Mouse (Mus musculus) E14TG2a.4 (cell line): Measurements from ENCODE around the gene Sox8.

Source experiments
- H3K27me3 ChIP-seq: 2 replicates; pipeline ENCODE4 v1.6.1; 2014; ENCODE audit warnings: low read length, control low read depth; ENCODE audit not compliant: insufficient read depth
- H3K36me3 ChIP-seq: 2 replicates; pipeline ENCODE4 v1.6.1; 2014; ENCODE audit warnings: low read length, control low read depth; ENCODE audit not compliant: insufficient read depth
- H3K4me1 ChIP-seq: replicated peaks from 2 replicates; pipeline ENCODE4 v1.6.1; 2014; ENCODE audit warnings: low read depth, low read length, control low read depth
- H3K4me3 ChIP-seq: replicated peaks from 2 replicates; pipeline ENCODE4 v1.5.1; 2014; ENCODE audit warnings: mild to moderate bottlenecking, low read length
- H3K9me3 ChIP-seq: 2 replicates; pipeline ENCODE4 v1.6.1; 2014; ENCODE audit warnings: low read length, control low read depth
- CTCF ChIP-seq: conservative IDR thresholded peaks from 2 replicates; pipeline ENCODE4 v1.5.1; 2014; ENCODE audit warnings: low read length
- NANOG ChIP-seq: IDR thresholded peaks from 2 replicates; pipeline ENCODE4 v1.6.1; 2014; ENCODE audit warnings: borderline replicate concordance, low read length, mixed read lengths
- POU5F1 ChIP-seq: IDR thresholded peaks from 2 replicates; pipeline ENCODE4 v1.6.1; 2014; ENCODE audit warnings: low read length, borderline replicate concordance

Gene Sox8

DNA sequence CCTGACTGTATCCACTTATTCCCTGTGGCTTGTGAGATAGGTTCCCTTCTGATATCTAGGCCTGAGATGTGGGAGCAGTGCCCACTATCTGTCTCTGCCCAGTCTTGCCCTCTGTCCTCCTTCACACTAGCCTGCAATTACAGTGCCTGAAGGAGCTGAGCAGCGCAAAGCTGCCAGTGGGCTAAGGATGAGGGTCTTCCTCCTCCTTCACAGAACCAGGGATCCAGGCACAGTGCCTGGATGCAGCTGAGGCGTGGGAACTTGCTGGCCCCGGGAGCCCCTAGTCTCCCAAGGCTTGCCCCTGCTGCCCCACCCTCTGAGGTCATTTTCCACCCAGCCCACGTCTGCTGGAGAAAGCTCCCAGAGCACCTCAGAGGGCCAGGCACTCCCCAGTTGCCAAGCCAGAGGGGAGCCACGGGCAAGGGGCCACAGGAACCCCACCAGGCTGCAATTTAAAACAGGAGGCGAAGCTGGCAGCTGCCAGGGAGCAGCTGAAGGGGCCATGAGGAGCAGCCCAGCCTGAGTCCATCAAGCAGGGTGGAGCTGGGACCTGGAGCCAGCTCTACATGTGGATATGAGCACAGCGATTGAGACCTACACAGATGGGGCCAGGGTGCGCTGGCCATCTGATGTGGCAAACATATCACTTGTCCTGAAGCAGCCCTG, 40.0 kb downstream of the Sox8 start:
- H3K36me3 ChIP-seq = no peaks in the 10 kb centered on the region
- H3K27me3 ChIP-seq = peaks cover 14% of the 10 kb centered on the region; the same call in 1 of the 2 replicates
- H3K4me3 ChIP-seq = no peak overlapping the region
- no peaks in the 10 kb centered on the region for H3K9me3 ChIP-seq
- TF ChIP-seq NANOG (no peak), CTCF (no peak), POU5F1 (no peak)
- no peaks in the 10 kb centered on the region for H3K4me1 ChIP-seq

DNA sequence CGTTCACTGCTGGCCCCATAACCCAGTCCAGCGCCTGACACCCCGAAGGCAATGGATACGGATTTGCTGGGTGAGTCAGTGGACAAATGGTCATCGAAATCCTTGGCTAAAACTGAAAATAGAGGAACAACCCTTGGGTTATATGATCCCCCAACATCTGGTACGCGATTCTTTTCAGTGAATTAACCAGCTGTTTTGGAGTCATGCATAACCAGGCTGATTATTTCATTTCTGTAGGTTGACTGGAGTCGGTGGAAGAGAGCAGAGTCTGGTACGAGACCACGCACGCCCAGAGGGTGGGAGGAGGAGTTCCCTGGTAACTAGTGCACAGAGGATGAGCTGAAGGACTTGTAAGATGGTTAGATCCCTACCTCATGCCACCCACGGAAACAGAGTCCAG, 48.4 kb downstream of the Sox8 start:
- no peaks in the 10 kb centered on the region; the same call in 1 of the 2 replicates for H3K4me1 ChIP-seq
- no peaks in the 10 kb centered on the region for H3K9me3 ChIP-seq
- no peak overlapping the region for H3K4me3 ChIP-seq
- H3K27me3 ChIP-seq = peaks cover 31% of the 10 kb centered on the region
- TF ChIP-seq NANOG (no peak), POU5F1 (no peak), CTCF (no peak)
- no peaks in the 10 kb centered on the region for H3K36me3 ChIP-seq

DNA sequence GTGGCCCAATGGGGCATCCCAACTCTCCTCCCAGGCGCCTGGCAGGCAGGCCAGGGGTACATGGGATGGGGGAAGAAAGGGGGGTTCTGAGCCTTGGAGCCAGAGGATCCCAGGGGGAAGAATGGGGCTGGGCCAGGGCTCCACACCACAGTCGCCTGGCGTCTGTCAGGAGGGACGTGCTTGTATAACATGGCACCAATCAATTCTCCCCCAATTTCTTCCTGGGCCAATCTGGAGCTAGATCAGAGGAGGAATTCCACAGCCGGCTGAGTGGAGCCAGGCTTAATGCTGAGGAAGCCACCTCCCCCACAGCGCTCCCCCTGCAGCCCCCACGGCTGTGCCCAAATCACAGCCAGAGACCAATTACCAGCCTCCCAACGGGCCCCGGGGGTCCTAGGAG, 50.0 kb downstream of the Sox8 start:
- Histone ChIP-seq H3K36me3 (no peaks in the 10 kb centered on the region), H3K27me3 (peaks cover 29% of the 10 kb centered on the region), H3K4me3 (no peak overlapping the region), H3K4me1 (no peaks in the 10 kb centered on the region; the same call in 1 of the 2 replicates), H3K9me3 (no peaks in the 10 kb centered on the region)
- TF ChIP-seq NANOG (no peak), CTCF (no peak), POU5F1 (no peak)

DNA sequence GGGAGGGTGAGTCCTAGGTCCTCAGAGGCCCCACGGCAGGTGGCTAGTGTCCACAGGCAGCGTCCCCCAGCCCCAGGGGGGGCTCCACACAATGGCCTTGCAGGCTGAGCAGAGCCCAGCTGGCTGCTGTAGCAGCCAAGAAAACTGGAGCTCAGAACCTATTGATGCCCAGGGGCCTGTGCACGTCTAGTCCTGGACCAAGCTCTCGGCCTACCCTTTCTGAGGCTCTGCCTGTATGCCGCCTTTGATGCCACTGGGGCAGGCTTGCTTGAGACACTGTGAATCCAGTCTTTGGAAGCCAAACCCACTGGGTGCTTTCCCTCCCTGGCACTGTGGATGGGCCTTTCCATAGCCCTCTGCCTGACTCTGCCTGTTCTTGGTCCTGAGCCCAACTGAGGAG, 51.0 kb downstream of the Sox8 start:
- TF ChIP-seq NANOG (no peak), POU5F1 (no peak), CTCF (no peak)
- H3K4me3 ChIP-seq = no peak overlapping the region
- peaks cover under 1% of the 10 kb centered on the region for H3K4me1 ChIP-seq
- peaks cover 29% of the 10 kb centered on the region for H3K27me3 ChIP-seq
- H3K36me3 ChIP-seq = no peaks in the 10 kb centered on the region
- no peaks in the 10 kb centered on the region for H3K9me3 ChIP-seq

DNA sequence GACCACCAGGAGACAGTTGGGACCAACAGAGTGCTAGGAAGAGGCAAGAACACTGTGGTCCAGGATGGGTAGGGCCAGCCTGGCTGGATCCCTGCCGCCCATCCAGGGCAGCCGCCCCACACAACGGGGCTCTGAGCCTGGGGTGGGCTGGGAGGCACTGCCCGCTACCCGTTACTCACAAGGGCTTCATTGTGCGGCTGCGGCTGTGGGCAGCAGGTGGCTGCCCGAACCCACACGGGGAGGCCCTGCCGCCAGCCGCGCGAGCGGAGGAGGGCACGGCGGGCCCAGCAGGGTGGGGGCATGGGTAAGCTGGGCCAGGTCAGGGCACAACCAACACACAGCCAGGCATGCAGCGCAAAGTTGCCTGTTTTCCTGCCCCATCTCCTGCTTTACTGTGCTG, 52.3 kb downstream of the Sox8 start:
- TF ChIP-seq POU5F1 (no peak), CTCF (no peak), NANOG (no peak)
- H3K36me3 ChIP-seq = no peaks in the 10 kb centered on the region
- H3K27me3 ChIP-seq = peaks cover 29% of the 10 kb centered on the region

DNA sequence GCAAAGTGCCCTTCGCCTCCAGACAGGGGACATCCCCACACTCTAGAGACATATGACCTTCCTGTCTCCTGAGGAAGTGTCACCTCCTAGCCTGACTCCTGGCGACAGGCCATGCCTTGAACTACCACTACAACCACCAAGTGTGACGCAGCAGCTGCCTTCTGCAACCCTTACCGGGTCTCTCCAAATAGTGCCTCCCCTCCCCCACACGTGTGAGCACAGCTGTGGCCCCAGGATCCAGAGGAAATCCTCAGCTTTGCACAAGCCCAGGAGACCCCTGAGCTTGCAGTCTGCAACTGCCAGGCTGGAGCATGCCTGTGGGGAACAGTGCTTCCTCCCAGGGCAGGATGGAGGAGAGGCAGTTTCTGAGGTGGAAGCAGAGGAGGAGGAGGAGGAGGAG, 54.2 kb downstream of the Sox8 start:
- Histone ChIP-seq H3K27me3 (peaks cover 26% of the 10 kb centered on the region), H3K4me3 (no peak overlapping the region), H3K4me1 (peaks cover 7% of the 10 kb centered on the region), H3K9me3 (no peaks in the 10 kb centered on the region), H3K36me3 (no peaks in the 10 kb centered on the region)
- TF ChIP-seq NANOG (no peak), CTCF (no peak), POU5F1 (no peak)

More for the DNA sequence above, 52.3 kb downstream of the Sox8 start:
- H3K9me3 ChIP-seq = no peaks in the 10 kb centered on the region
- peaks cover 7% of the 10 kb centered on the region for H3K4me1 ChIP-seq
- H3K4me3 ChIP-seq = peak overlapping the region; percentile 69
